Mouse (Mus musculus): ENCODE measurements around the gene Il17d. TPM values are rescaled to one million over a fixed set of nuclear protein-coding genes. Genes with fewer than 3 reads are reported as not detected.

Gene Il17d
- total and polyA plus RNA-seq, 3 experiments = 0.08 TPM; not detected in 2

DNA sequence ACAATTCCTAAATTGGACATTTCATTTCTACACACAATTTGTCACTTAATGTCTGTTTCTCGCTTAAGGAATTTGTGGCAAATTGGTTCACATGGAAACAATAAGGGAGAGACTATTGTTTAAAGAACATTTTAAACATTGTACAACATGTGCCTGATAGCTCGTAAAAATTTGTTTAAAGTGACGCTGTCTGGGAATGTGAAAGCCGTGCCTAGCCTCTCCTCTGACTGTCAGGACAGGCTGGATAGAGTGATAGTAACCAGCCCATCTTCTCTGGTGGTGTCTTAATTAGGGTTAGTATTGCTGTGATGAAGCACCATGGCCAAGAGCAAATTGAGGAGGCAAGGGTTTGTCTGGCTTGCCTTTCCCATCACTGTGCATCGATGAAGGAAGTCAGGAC is 22.5 kb downstream of the Il17d start:
- Histone ChIP-seq H3K4me3 (replicated peaks in 1 of 3; ENCODE audit: low read depth in 2 of 3, low read length in 2 of 3, poor library complexity in 1 of 3) (no peak overlapping the region), H3K79me2 (replicated peaks; ENCODE audit: control insufficient read depth, extremely low read depth, insufficient read depth, poor library complexity, severe bottlenecking) (no peaks in the 10 kb centered on the region), H3K36me3 (replicated peaks in 1 of 2; ENCODE audit: control insufficient read depth in 1 of 2, insufficient read depth in 1 of 2, low read length in 1 of 2) (peaks cover 15 to 38% of the 10 kb centered on the region in 2 experiments), H3K27me3 (replicated peaks) (no peaks in the 10 kb centered on the region), H3K4me2 (ENCODE audit: insufficient read depth, low read depth, poor library complexity, severe bottlenecking) (no peak overlapping the region), H3K27ac (ENCODE audit: insufficient read depth, low read depth) (no peak overlapping the region), H3K9me3 (replicated peaks; ENCODE audit: low read length) (no peaks in the 10 kb centered on the region), H3K4me1 (ENCODE audit: control insufficient read depth in 1 of 2, insufficient read depth in 2 of 2) (peaks cover 0 to 13% of the 10 kb centered on the region in 2 experiments; a peak in 2 of 4 replicates), H3K9ac (ENCODE audit: insufficient read depth, low read depth) (no peak overlapping the region)
- in situ Hi-C loops (cut with MboI; ENCODE audit: low pct_ligation_motif_present, low pct_unique_long_range_greater_than_20kb, low sequenced_read_pairs) (no loop called here), dilution Hi-C loops (cut with MboI; ENCODE audit: extremely low pct_ligation_motif_present, extremely low pct_unique_long_range_greater_than_20kb, low sequenced_read_pairs) (no loop called here)
- TF ChIP-seq TCF12 (IDR thresholded peaks at IDR 0.05; ENCODE audit: low read depth, low read length) = no peak
- no peak for TF ChIP-seq JUND (conservative IDR thresholded peaks at IDR 0.05; ENCODE audit: low read depth, low read length)
- no peak for TF ChIP-seq ELF1 (IDR thresholded peaks at IDR 0.05; ENCODE audit: low read depth, low read length)
- TF ChIP-seq POLR2AphosphoS2 (IDR thresholded peaks at IDR 0.05; ENCODE audit: low read depth, low read length) = no peak
- TF ChIP-seq UBTF (IDR thresholded peaks at IDR 0.05; ENCODE audit: low read depth, low read length) = no peak
- TF ChIP-seq CHD1 (IDR thresholded peaks at IDR 0.05; ENCODE audit: low read depth, low read length) = no peak
- TF ChIP-seq BHLHE40 (IDR thresholded peaks at IDR 0.05; ENCODE audit: low read depth, low read length) = no peak
- TF ChIP-seq EP300 (IDR thresholded peaks at IDR 0.05; ENCODE audit: low read length) = no peak
- no peak for TF ChIP-seq MXI1 (IDR thresholded peaks at IDR 0.05; ENCODE audit: low read depth, low read length)
- no peak for TF ChIP-seq SIN3A (IDR thresholded peaks at IDR 0.05; ENCODE audit: low read length)
- TF ChIP-seq JUN (IDR thresholded peaks at IDR 0.05; ENCODE audit: insufficient read depth, low read depth, low read length) = no peak
- no peak for TF ChIP-seq GABPA (IDR thresholded peaks at IDR 0.05; ENCODE audit: insufficient replicate concordance, low read depth, low read length)
- TF ChIP-seq MEF2A (IDR thresholded peaks at IDR 0.05; ENCODE audit: borderline replicate concordance, low read depth, low read length) = no peak
- TF ChIP-seq POLR2A (IDR thresholded peaks at IDR 0.05; ENCODE audit: low read depth, low read length) = no peak
- TF ChIP-seq MYC (IDR thresholded peaks at IDR 0.05; ENCODE audit: low read depth, low read length) = no peak
- no peak for TF ChIP-seq HCFC1 (IDR thresholded peaks at IDR 0.05; ENCODE audit: low read depth, low read length)
- DNase-seq (ENCODE audit: extremely low read depth) = no peak

DNA sequence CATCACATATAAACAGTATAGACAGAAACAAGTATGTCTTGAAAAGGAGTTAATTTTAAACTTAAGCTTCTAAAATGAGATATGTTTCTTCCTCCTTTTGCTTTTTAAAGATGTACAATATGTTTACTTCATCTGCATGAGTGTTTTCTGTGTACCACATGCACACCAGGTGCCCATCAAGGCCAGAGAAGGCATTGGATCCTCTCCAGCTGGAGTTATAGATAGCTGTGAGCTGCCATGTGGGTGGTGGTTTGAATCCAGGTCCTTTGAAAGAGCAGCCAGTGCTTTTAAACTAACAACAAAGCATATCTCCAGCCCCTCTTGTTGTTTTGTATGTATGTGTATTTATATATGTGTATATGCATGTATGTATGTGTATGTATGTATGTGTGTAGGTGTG is 28.4 kb downstream of the Il17d start:
- no peaks in the 10 kb centered on the region for H3K79me2 ChIP-seq (replicated peaks; ENCODE audit: control insufficient read depth, extremely low read depth, insufficient read depth, poor library complexity, severe bottlenecking)
- no peak overlapping the region for H3K4me3 ChIP-seq (replicated peaks in 1 of 3; ENCODE audit: low read depth in 2 of 3, low read length in 2 of 3, poor library complexity in 1 of 3)
- no peaks in the 10 kb centered on the region for H3K9me3 ChIP-seq (replicated peaks; ENCODE audit: low read length)
- dilution Hi-C loops (cut with MboI; ENCODE audit: extremely low pct_ligation_motif_present, extremely low pct_unique_long_range_greater_than_20kb, low sequenced_read_pairs) (no loop called here), in situ Hi-C loops (cut with MboI; ENCODE audit: low pct_ligation_motif_present, low pct_unique_long_range_greater_than_20kb, low sequenced_read_pairs) (no loop called here)
- no peaks in the 10 kb centered on the region for H3K27me3 ChIP-seq (replicated peaks)
- H3K4me1 ChIP-seq (ENCODE audit: control insufficient read depth in 1 of 2, insufficient read depth in 2 of 2) = peaks cover 5 to 9% of the 10 kb centered on the region in 2 experiments
- DNase-seq (ENCODE audit: extremely low read depth) = no peak
- H3K36me3 ChIP-seq (replicated peaks in 1 of 2; ENCODE audit: control insufficient read depth in 1 of 2, insufficient read depth in 1 of 2, low read length in 1 of 2) = peaks cover 25 to 73% of the 10 kb centered on the region in 2 experiments
- no peak overlapping the region for H3K4me2 ChIP-seq (ENCODE audit: insufficient read depth, low read depth, poor library complexity, severe bottlenecking)
- TF ChIP-seq IRF4 (IDR thresholded peaks at IDR 0.05; ENCODE audit: low read depth, low read length) (no peak), PAX5 (IDR thresholded peaks at IDR 0.05; ENCODE audit: low read length) (no peak), POLR2AphosphoS2 (IDR thresholded peaks at IDR 0.05; ENCODE audit: low read depth, low read length) (no peak), MXI1 (IDR thresholded peaks at IDR 0.05; ENCODE audit: low read depth, low read length) (no peak), NRF1 (IDR thresholded peaks at IDR 0.05; ENCODE audit: low read depth, low read length) (no peak), TBP (conservative IDR thresholded peaks at IDR 0.05; ENCODE audit: low read depth, low read length) (no peak), USF1 (IDR thresholded peaks at IDR 0.05; ENCODE audit: low read depth, low read length) (no peak), E2F4 (IDR thresholded peaks at IDR 0.05; ENCODE audit: insufficient replicate concordance, low read depth, low read length) (no peak), MAFK (IDR thresholded peaks at IDR 0.05; ENCODE audit: insufficient replicate concordance, low read length) (no peak), KAT2A (IDR thresholded peaks at IDR 0.05; ENCODE audit: insufficient replicate concordance, low read length) (no peak), SMC3 (IDR thresholded peaks at IDR 0.05; ENCODE audit: low read depth, low read length) (no peak), GABPA (IDR thresholded peaks at IDR 0.05; ENCODE audit: insufficient replicate concordance, low read depth, low read length) (no peak), BHLHE40 (IDR thresholded peaks at IDR 0.05; ENCODE audit: low read depth, low read length) (no peak), CTCF (conservative IDR thresholded peaks at IDR 0.05 in 1 of 2, IDR thresholded peaks at IDR 0.05 in 1 of 2; ENCODE audit: low read depth in 2 of 2, low read length in 2 of 2) (no peak), ZKSCAN1 (IDR thresholded peaks at IDR 0.05; ENCODE audit: borderline replicate concordance, low read depth, low read length) (no peak), NELFE (IDR thresholded peaks at IDR 0.05; ENCODE audit: low read depth, low read length) (no peak), POLR2A (IDR thresholded peaks at IDR 0.05; ENCODE audit: low read depth, low read length) (no peak), UBTF (IDR thresholded peaks at IDR 0.05; ENCODE audit: low read depth, low read length) (no peak), JUND (conservative IDR thresholded peaks at IDR 0.05; ENCODE audit: low read depth, low read length) (no peak)
- H3K27ac ChIP-seq (ENCODE audit: insufficient read depth, low read depth) = no peak overlapping the region
- H3K9ac ChIP-seq (ENCODE audit: insufficient read depth, low read depth) = no peak overlapping the region

Measured in CH12.LX (cell line).